Mouse (Mus musculus) cortical plate, adult 2 months (tissue): Measurements from ENCODE around the gene Has3. TPM values are rescaled to one million over a fixed set of nuclear protein-coding genes. Genes with fewer than 3 reads are reported as not detected.
"Not testable (repeated sequence)": the region's sequence is repeated elsewhere in the genome, so short reads cannot be mapped to it uniquely, and the experiment has no call there.

Source experiments
- H3K27ac ChIP-seq: fragments of 200-500 bp; 2 replicates; pipeline ENCODE4 v1.5.1; 2012; ENCODE audit warnings: low read length, control low read depth, inconsistent platforms; ENCODE audit not compliant: insufficient read depth
- H3K4me1 ChIP-seq: fragments of 200-500 bp; 2 replicates; pipeline ENCODE4 v1.6.1; 2011; ENCODE audit warnings: low read length; ENCODE audit not compliant: control insufficient read depth, insufficient read depth
- H3K4me3 ChIP-seq: fragments of 200-500 bp; 2 replicates; pipeline ENCODE4 v1.5.1; 2011; ENCODE audit warnings: mild to moderate bottlenecking, low read length, control low read depth; ENCODE audit not compliant: insufficient read depth
- CTCF ChIP-seq: fragments of 200-500 bp; IDR thresholded peaks from 2 replicates; pipeline ENCODE4 v1.5.1; 2011; ENCODE audit warnings: mild to moderate bottlenecking, control low read depth, low read length; ENCODE audit not compliant: insufficient read depth; ENCODE audit errors: extremely low read depth
- POLR2A ChIP-seq: fragments of 200-500 bp; IDR thresholded peaks from 2 replicates; pipeline ENCODE4 v1.6.1; 2011; ENCODE audit warnings: mild to moderate bottlenecking, low read length, control low read depth; ENCODE audit not compliant: insufficient read depth; ENCODE audit errors: extremely low read depth
- polyA plus RNA-seq: library from polyadenylated mRNA; depleted of rRNA; stranded (reverse); fragments of >200 nt; gene quantifications from 2 replicates; pipeline ENCODE4 v1.2.3, GENCODE M21; 2012

Gene Has3
- polyA plus RNA-seq, 1 experiment, result 0.92 TPM

DNA sequence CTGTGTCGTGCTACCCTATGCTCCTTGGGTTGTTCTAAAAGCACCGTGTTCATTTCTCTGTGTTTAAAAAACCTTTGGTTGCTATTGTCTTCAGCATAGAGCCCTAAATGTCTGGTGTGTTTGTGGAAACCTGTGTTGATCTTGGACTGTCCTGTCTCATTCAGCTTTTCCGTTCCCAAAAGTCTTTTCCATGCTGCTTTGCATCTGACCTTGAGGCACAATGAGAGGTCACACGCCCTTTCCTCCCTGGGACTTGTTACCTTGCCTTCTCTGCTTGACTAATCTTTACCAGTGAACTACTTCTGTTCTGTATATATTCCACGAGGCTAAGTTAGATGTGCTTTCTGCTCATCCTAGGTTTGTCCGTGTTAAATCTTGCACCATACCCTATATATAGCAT is 37.4 kb downstream of the Has3 start:
- Histone ChIP-seq H3K27ac (no peak overlapping the region), H3K4me3 (no peak overlapping the region), H3K4me1 (peaks cover 4% of the 10 kb centered on the region)
- TF ChIP-seq POLR2A, result no peak
- TF ChIP-seq CTCF, result no peak

DNA sequence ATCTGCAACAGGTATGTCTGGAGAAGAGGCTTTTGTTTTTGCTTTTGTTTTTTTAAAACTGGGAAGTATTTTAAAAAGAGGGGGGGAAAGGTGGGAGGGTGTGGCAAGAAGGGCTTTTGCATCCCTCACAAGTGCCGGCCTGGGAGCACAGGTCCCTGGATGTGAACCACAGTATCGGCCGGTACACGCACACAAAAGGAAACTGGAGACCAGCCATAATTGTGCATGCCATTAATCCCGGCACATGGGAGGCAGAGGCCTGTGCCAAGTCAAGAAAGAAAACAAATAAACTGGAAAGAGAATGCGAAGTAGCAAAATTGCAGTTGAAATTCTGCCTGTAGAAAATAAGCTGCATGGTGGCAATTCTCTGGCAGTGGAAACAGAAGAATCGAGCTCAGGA is 38.2 kb downstream of the Has3 start:
- H3K4me3 ChIP-seq, result no peak overlapping the region
- H3K27ac ChIP-seq, result no peak overlapping the region
- H3K4me1 ChIP-seq, result peaks cover 4% of the 10 kb centered on the region
- no peak for TF ChIP-seq CTCF
- TF ChIP-seq POLR2A, result no peak

GRCm38 (mm10) chr8:106913631-106914030 is 43.6 kb downstream of the Has3 start:
- Histone ChIP-seq H3K4me1 (no peaks in the 10 kb centered on the region), H3K4me3 (no peak overlapping the region), H3K27ac (no peak overlapping the region)
- TF ChIP-seq POLR2A, result no peak

DNA sequence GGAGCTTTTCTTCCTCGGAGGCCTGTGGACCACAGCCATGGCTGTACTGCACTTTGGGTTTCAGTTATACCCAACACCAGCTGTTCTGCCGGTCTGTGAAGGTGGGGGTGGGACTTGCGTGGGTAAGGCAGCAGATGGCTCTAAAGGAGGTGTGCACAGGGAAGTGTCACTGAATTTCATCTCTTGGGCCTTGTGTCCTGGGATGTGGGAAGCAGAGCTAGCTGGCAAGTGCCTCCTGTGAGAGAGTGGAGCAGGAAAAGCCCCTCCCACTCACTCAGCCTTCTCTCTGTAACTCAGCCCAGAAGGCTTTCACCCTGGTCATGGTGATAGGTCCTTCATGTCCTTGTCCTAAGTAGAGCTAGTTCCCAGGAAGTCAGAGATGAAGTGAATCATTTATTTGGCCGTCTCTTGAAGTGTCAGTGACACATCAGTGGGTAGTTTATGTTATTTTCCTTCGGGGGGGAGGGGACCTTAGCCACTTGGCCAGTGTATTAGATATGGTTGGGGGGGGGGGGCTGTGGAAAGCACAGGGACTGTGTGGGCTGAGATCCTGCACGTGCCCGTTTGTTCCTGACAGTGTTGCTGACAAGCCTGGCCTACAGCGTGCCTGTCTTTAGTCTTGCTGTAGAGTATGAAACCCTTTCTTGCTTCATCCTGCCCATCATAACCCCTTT is 49.8 kb downstream of the Has3 start:
- no peak overlapping the region for H3K27ac ChIP-seq
- no peaks in the 10 kb centered on the region; the same call in 1 of the 2 replicates for H3K4me1 ChIP-seq
- no peak overlapping the region for H3K4me3 ChIP-seq
- TF ChIP-seq CTCF (no peak), POLR2A (no peak)

DNA sequence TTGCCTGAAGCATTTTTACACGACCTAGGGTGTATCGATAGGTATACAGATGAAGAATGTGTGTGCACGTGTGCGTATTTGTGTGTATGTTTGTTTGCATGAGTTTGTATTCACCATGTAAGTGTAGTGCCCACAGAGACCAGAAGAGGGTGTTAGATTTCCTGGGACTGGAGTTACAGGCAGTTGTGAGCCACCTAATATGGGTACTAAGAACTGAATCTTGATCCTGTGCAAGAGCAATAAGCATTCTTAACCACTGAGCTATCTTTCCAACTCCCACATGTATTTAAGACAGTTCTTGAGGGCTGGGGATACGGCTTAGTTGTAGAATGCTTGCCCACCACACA is 50.3 kb downstream of the Has3 start:
- Histone ChIP-seq H3K27ac (no peak overlapping the region), H3K4me1 (no peaks in the 10 kb centered on the region; the same call in 1 of the 2 replicates), H3K4me3 (no peak overlapping the region)
- TF ChIP-seq POLR2A (no peak), CTCF (no peak)

DNA sequence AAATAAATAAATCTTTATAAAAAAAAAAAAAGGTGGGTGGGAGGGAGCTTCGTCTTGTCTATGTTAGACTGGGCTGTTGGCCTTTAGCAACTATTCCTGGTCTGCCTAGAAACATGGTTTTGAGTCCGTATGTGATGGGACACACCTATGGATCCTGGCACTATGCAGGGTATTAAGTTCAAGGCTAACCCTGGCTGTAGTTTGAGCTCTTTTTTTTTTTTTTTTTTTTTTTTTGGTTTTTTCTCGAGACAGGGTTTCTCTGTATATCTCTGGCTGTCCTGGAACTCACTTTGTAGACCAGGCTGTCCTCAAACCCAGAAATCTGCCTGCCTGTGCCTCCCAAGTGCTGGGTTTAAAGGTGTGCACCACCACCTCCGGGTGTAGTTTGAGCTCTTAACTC is 54.0 kb downstream of the Has3 start:
- no peaks in the 10 kb centered on the region; the same call in 1 of the 2 replicates for H3K4me1 ChIP-seq
- no peak overlapping the region for H3K4me3 ChIP-seq
- H3K27ac ChIP-seq, result no peak overlapping the region

DNA sequence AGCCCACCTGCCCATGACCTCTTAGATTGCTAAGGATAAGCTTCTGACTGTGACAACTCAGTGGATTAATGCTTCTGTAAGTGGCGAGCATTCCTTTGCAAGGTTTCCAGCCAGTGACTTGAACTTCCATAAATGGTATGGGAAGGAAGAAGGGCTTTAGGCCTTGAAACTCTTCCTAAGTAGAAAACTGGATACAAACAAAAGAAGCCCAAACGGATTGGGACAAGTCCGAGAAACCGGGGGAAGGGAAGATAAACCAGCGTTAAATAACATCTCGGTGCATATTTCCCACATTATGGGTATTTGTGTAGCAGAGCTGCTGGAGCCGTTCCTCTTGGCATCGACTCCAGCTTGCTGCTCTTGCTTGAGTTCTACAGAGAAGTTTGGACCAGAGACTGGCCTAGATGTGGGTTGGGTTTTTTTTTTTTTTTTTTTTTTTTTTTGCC is 54.9 kb downstream of the Has3 start:
- Histone ChIP-seq H3K27ac (no peak overlapping the region), H3K4me3 (no peak overlapping the region), H3K4me1 (no peaks in the 10 kb centered on the region; the same call in 1 of the 2 replicates)
- TF ChIP-seq POLR2A (no peak), CTCF (no peak)

More for the DNA sequence above, 54.0 kb downstream of the Has3 start:
- TF ChIP-seq CTCF (no peak), POLR2A (no peak)

DNA sequence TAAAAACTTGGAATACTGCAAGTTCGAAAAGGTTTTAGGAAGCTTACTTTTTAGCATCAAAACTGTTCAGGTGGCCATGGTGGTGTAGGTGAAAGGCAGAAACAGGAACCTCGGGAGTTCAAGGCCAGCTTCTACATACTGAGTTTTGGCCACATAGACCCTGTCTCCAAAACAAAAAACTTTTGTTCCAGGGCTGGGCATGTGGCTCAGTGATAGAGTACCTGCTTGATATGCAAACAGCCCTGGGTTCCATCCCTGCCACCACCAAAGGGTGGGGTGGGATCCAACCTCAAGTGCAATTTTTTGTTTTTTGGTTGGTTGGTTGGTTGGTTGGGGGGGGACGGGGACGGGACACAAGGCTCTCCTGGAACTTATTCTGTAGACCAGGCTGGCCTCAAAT is 55.4 kb downstream of the Has3 start:
- Histone ChIP-seq H3K4me3 (no peak overlapping the region), H3K4me1 (no peaks in the 10 kb centered on the region), H3K27ac (no peak overlapping the region)
- no peak for TF ChIP-seq POLR2A
- TF ChIP-seq CTCF, result no peak

DNA sequence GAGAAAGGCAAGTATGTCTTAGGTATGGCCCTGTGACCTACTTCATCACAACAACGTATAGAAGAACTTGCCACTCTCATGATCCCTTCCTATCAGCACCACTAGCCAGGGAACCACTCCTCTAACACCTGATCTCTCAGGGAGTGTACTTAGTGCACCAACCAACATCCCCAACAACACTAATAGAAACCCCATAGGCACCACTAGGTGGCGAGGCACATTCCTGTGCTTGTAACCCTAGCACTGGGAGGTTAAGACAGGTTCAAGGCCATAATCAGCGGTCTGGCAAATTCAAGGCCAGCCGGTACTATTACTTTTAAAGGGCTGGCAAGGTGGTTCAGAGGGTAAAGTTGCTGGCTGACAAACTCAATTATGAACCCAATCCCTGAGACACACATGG is 57.2 kb downstream of the Has3 start:
- Histone ChIP-seq H3K27ac (no peak overlapping the region), H3K4me1 (no peaks in the 10 kb centered on the region; the same call in 1 of the 2 replicates), H3K4me3 (no peak overlapping the region)
- peak; percentile 33; the same call in 1 of the 2 replicates for TF ChIP-seq CTCF
- TF ChIP-seq POLR2A, result no peak

DNA sequence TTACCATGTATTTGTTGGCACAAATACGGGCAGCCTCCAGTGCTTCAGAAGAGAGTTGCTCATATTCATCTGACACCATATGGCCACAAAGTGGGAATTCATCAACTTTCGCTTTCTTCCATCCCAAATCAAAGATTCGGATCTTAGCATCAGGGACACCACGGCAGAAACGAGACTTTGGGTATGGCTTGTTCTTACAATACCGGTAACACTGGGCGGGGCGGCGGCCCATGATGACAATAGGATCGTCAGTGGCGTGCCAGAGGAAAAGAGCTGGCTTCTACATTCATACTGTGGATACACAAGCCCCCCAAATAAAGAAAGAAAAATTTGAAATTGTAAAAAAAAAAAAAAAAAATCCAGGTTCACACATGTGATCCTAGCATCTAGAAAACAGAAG is 58.1 kb downstream of the Has3 start:
- H3K27ac ChIP-seq, H3K4me3 ChIP-seq, H3K4me1 ChIP-seq: not testable (repeated sequence)
